Mouse (Mus musculus) olfactory bulb, adult 2 months (tissue): ENCODE measurements around the gene Mgat4a.

ENCODE experiments used
- CTCF ChIP-seq: fragments of 200-500 bp; IDR thresholded peaks from 2 replicates; pipeline ENCODE4 v1.5.1; 2012; ENCODE audit warnings: low read depth, mild to moderate bottlenecking, low read length, moderate library complexity; ENCODE audit not compliant: insufficient read depth
- POLR2A ChIP-seq: fragments of 200-500 bp; IDR thresholded peaks from 2 replicates; pipeline ENCODE4 v1.6.1; 2012; ENCODE audit warnings: mild to moderate bottlenecking, low read depth, low read length, moderate library complexity; ENCODE audit not compliant: insufficient read depth

- TF ChIP-seq CTCF (no peak), POLR2A (no peak)
These were observed 18.7 kb downstream of the Mgat4a start for GRCm38 (mm10) chr1:37522101-37522500.
